Mouse (Mus musculus) embryonic facial prominence, embryonic 15.5 days (tissue): ENCODE measurements around the gene Exoc7. TPM values are rescaled to one million over a fixed set of nuclear protein-coding genes. Genes with fewer than 3 reads are reported as not detected.
A peak's percentile ranks its signal among the peaks of the same experiment; 100 is the strongest.

Source experiments
- ATAC-seq: fragments of 200-750 bp; cut with Nextera tagmentation; 2 replicates; pipeline ENCODE4 v1.8.0; 2017; ENCODE audit warnings: low read depth, moderate TSS enrichment; ENCODE audit not compliant: insufficient number of reproducible peaks, low FRiP score, low TSS enrichment
- H3K27ac ChIP-seq: fragments of 300-500 bp; sonication (generic); replicated peaks from 2 replicates; pipeline ENCODE4 v1.5.1; 2015; ENCODE audit warnings: mild to moderate bottlenecking, inconsistent platforms
- H3K27me3 ChIP-seq: fragments of 300-500 bp; sonication (generic); 2 replicates; pipeline ENCODE4 v1.6.1; 2015; ENCODE audit warnings: inconsistent platforms
- H3K36me3 ChIP-seq: fragments of 300-500 bp; sonication (generic); 2 replicates; pipeline ENCODE4 v1.6.1; 2015; ENCODE audit warnings: mild to moderate bottlenecking, inconsistent platforms
- H3K4me1 ChIP-seq: fragments of 300-500 bp; sonication (generic); 2 replicates; pipeline ENCODE4 v1.6.1; 2015; ENCODE audit warnings: inconsistent platforms
- H3K4me2 ChIP-seq: fragments of 300-500 bp; sonication (generic); replicated peaks from 2 replicates; pipeline ENCODE4 v1.6.1; 2015; ENCODE audit warnings: mild to moderate bottlenecking, inconsistent platforms
- H3K4me3 ChIP-seq: fragments of 300-500 bp; sonication (generic); replicated peaks from 2 replicates; pipeline ENCODE4 v1.5.1; 2015; ENCODE audit warnings: mild to moderate bottlenecking, inconsistent platforms
- H3K9ac ChIP-seq: fragments of 300-500 bp; sonication (generic); 2 replicates; pipeline ENCODE4 v1.6.1; 2015; ENCODE audit warnings: inconsistent platforms
- H3K9me3 ChIP-seq: fragments of 300-500 bp; sonication (generic); replicated peaks from 2 replicates; pipeline ENCODE4 v1.6.1; 2016; ENCODE audit warnings: inconsistent platforms
- WGBS: fragments of 180-500 bp; shearing (Covaris S2); methylation state at CpG from one replicate; pipeline ENCODE4 v1.1.7; 2015; 5-methylcytosine and 5-hydroxymethylcytosine counted together
- polyA plus RNA-seq: library from polyadenylated mRNA; unstranded; fragments of >200 nt; fragmentation: Nextera tagmentation; extraction: Ambion mirVana; gene quantifications from 2 replicates; pipeline ENCODE4 v1.2.1, GENCODE M21; 2015

The Exoc7 gene
- polyA plus RNA-seq, 1 experiment from 2014 or later, result 68.8 TPM

- no peaks in the 10 kb centered on the region for H3K27me3 ChIP-seq
- H3K4me1 ChIP-seq, result peaks cover 16% of the 10 kb centered on the region; the same call in 1 of the 2 replicates
- peaks cover 92% of the 10 kb centered on the region for H3K36me3 ChIP-seq
- WGBS, result 67% methylated on average over 22 of the region's 22 CpGs
- H3K4me3 ChIP-seq, result no peak overlapping the region
- H3K9ac ChIP-seq, result no peak overlapping the region
- H3K9me3 ChIP-seq, result no peaks in the 10 kb centered on the region
- H3K27ac ChIP-seq, result peak overlapping the region; percentile 78
- ATAC-seq, result no peak
- no peak overlapping the region for H3K4me2 ChIP-seq
These were observed 51.7 kb downstream of the Exoc7 start for GRCm38 (mm10) chr11:116255090-116255981.

- no peak for ATAC-seq
- H3K4me2 ChIP-seq, result no peak overlapping the region
- peaks cover 92% of the 10 kb centered on the region for H3K36me3 ChIP-seq
- peak overlapping the region; percentile 78; the same call in 1 of the 2 replicates for H3K27ac ChIP-seq
- no peak overlapping the region for H3K4me3 ChIP-seq
- H3K4me1 ChIP-seq, result peaks cover 10% of the 10 kb centered on the region; the same call in 1 of the 2 replicates
- no peak overlapping the region for H3K9ac ChIP-seq
- 80% methylated on average over 9 of the region's 9 CpGs for WGBS
- H3K9me3 ChIP-seq, result no peaks in the 10 kb centered on the region
- H3K27me3 ChIP-seq, result no peaks in the 10 kb centered on the region
These were observed 52.4 kb downstream of the Exoc7 start for GRCm38 (mm10) chr11:116254627-116255026.

- H3K36me3 ChIP-seq, result peaks cover 92% of the 10 kb centered on the region
- peaks cover 10% of the 10 kb centered on the region; the same call in 1 of the 2 replicates for H3K4me1 ChIP-seq
- H3K4me2 ChIP-seq, result no peak overlapping the region
- H3K4me3 ChIP-seq, result no peak overlapping the region
- H3K9me3 ChIP-seq, result no peaks in the 10 kb centered on the region
- no peak for ATAC-seq
- no peak overlapping the region for H3K9ac ChIP-seq
- no peaks in the 10 kb centered on the region for H3K27me3 ChIP-seq
- H3K27ac ChIP-seq, result no peak overlapping the region
- WGBS, result 57% methylated on average over 3 of the region's 3 CpGs
These were observed 53.9 kb downstream of the Exoc7 start for GRCm38 (mm10) chr11:116253076-116253600.

- Histone ChIP-seq H3K27ac (no peak overlapping the region), H3K4me1 (0 out of 2 replicates have a peak, but pooled peaks cover 6% of the 10 kb centered on the region), H3K9me3 (no peaks in the 10 kb centered on the region), H3K9ac (no peak overlapping the region), H3K27me3 (no peaks in the 10 kb centered on the region), H3K36me3 (peaks cover 94% of the 10 kb centered on the region), H3K4me3 (no peak overlapping the region), H3K4me2 (no peak overlapping the region)
- 85% methylated on average over 8 of the region's 8 CpGs for WGBS
- ATAC-seq, result no peak
These were observed 56.1 kb downstream of the Exoc7 start for GRCm38 (mm10) chr11:116250898-116251297.

GRCm38 (mm10) chr11:116247502-116248222 lies 59.4 kb downstream of the Exoc7 start:
- Histone ChIP-seq H3K9ac (no peak overlapping the region), H3K4me2 (no peak overlapping the region), H3K4me3 (no peak overlapping the region), H3K27me3 (no peaks in the 10 kb centered on the region), H3K36me3 (peaks cover 89% of the 10 kb centered on the region), H3K4me1 (no peaks in the 10 kb centered on the region), H3K27ac (peak overlapping the region; percentile 51), H3K9me3 (no peaks in the 10 kb centered on the region)
- 68% methylated on average over 14 of the region's 14 CpGs for WGBS
- ATAC-seq, result no peak

- Histone ChIP-seq H3K4me3 (no peak overlapping the region), H3K9me3 (no peaks in the 10 kb centered on the region), H3K27me3 (no peaks in the 10 kb centered on the region), H3K4me1 (peaks cover 8% of the 10 kb centered on the region; the same call in 1 of the 2 replicates), H3K9ac (no peak overlapping the region), H3K36me3 (peaks cover 69% of the 10 kb centered on the region), H3K4me2 (no peak overlapping the region), H3K27ac (no peak overlapping the region; the same call in 1 of the 2 replicates)
- WGBS, result 77% methylated on average over 6 of the region's 6 CpGs
- ATAC-seq, result no peak
These were observed 61.4 kb downstream of the Exoc7 start for GRCm38 (mm10) chr11:116245616-116246015.

GRCm38 (mm10) chr11:116244580-116244979 lies 62.5 kb downstream of the Exoc7 start:
- H3K9ac ChIP-seq, result no peak overlapping the region
- no peaks in the 10 kb centered on the region for H3K9me3 ChIP-seq
- no peak overlapping the region for H3K27ac ChIP-seq
- H3K4me1 ChIP-seq, result peaks cover 8% of the 10 kb centered on the region; the same call in 1 of the 2 replicates
- H3K4me2 ChIP-seq, result no peak overlapping the region
- no peak overlapping the region for H3K4me3 ChIP-seq
- peaks cover 58% of the 10 kb centered on the region for H3K36me3 ChIP-seq
- ATAC-seq, result no peak
- H3K27me3 ChIP-seq, result no peaks in the 10 kb centered on the region
- WGBS, result 84% methylated on average over 8 of the region's 8 CpGs

GRCm38 (mm10) chr11:116241744-116242235 lies 65.2 kb downstream of the Exoc7 start:
- no peak overlapping the region for H3K27ac ChIP-seq
- 27% methylated on average over 12 of the region's 12 CpGs for WGBS
- no peak overlapping the region for H3K9ac ChIP-seq
- no peak overlapping the region for H3K4me2 ChIP-seq
- peaks cover 19% of the 10 kb centered on the region; the same call in 1 of the 2 replicates for H3K4me1 ChIP-seq
- peaks cover 30% of the 10 kb centered on the region for H3K36me3 ChIP-seq
- H3K9me3 ChIP-seq, result no peaks in the 10 kb centered on the region
- H3K4me3 ChIP-seq, result no peak overlapping the region
- H3K27me3 ChIP-seq, result peaks cover 18% of the 10 kb centered on the region
- ATAC-seq, result no peak

GRCm38 (mm10) chr11:116239797-116240196 lies 67.2 kb downstream of the Exoc7 start:
- Histone ChIP-seq H3K4me3 (no peak overlapping the region), H3K4me1 (peaks cover 19% of the 10 kb centered on the region; the same call in 1 of the 2 replicates), H3K9me3 (no peaks in the 10 kb centered on the region), H3K9ac (no peak overlapping the region), H3K27ac (no peak overlapping the region), H3K36me3 (peaks cover 10% of the 10 kb centered on the region), H3K4me2 (no peak overlapping the region), H3K27me3 (peaks cover 18% of the 10 kb centered on the region)
- no peak for ATAC-seq
- 22% methylated on average over 7 of the region's 7 CpGs for WGBS
